Mouse (Mus musculus): ENCODE measurements around the gene Tas1r1.
A peak's percentile ranks its signal among the peaks of the same experiment; 100 is the strongest.

Gene Tas1r1

DNA sequence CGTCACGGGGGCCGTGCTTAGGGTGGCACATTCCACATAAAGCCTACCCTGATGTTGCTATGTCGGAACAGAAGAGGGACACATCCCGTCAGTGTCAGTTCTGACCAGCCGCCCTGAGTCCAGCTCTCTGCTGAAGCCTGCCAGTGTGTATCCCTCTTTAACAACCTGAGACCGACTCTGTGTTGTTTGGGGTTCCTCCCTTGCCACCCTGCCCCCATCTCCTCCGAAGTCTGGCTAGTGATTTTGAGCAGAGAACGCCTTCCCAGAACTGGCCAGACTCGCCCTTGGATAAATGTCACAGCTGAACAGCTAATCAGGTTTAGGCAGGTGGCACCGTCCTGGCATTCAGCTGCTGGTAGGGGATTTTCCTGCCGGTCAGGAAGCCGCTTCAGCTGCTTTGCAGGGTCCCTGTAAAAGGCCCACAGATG lies 27.6 kb downstream of the Tas1r1 start:
- no peak for DNase-seq (ENCODE audit: low spot score in 2 of 2)

DNA sequence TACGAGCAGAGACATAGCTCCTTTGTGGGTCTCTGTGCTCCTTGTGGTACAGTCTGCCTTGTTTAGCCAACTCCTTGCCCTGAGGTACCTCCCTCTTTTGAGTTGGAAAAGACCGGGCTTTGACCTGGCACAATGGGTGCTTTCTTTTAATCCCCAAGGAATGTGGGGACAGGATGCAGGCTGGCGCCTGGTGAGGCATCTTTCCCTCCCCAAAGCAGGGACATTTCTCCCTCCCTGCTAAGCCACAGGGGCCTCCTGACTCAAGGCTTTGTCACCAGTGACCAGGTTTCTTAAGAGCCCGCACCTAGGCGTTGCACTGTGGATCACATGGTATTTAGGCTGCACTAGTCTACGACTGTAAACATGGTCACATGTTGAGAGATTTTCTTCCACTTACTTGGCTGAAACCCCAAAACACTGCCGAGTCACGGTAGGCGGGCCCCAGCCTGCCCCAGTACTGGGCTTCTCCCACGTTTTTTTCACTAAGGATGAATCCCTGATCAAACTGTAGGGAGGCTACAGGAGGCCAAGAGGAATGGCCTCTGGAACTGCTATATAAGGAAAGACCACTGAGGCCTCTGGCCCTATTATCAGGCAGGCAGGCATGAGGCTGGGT lies 28.2 kb downstream of the Tas1r1 start:
- DNase-seq (ENCODE audit: low spot score in 2 of 2): no peak

DNA sequence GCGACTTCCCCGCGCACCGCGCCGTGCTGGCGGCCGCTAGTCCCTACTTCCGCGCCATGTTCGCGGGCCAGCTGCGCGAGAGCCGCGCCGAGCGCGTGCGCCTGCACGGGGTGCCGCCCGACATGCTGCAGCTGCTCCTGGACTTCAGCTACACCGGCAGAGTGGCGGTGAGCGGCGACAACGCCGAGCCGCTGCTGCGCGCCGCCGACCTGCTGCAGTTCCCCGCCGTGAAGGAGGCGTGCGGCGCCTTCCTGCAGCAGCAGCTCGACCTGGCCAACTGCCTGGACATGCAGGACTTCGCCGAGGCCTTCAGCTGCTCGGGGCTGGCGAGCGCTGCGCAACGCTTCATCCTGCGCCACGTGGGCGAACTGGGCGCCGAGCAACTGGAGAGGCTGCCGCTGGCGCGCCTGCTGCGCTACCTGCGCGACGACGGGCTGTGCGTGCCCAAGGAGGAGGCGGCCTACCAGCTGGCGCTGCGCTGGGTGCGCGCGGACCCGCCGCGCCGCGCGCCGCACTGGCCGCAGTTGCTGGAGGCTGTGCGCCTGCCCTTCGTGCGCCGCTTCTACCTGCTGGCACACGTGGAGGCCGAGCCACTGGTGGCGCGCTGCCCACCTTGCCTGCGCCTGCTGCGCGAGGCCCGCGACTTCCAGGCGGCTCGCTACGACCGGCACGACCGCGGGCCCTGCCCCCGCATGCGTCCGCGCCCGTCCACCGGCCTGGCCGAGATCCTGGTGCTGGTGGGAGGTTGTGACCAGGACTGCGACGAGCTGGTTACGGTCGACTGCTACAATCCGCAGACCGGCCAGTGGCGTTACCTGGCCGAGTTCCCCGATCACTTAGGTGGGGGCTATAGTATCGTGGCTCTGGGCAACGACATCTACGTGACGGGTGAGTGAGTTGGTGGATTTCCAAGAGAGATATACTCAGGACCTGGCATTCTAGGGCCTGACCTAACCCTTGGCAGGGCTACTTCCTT lies 29.0 kb downstream of the Tas1r1 start:
- DNase-seq (ENCODE audit: low spot score in 2 of 2): peak in 1 of 2 experiments; percentile 58

GRCm38 (mm10) chr4:152008622-152009075 lies 29.7 kb downstream of the Tas1r1 start, which contains the start of gene Klhl21:
TSS of gene Klhl21 (plus strand) at chr4:152008803.
- DNase-seq (ENCODE audit: low spot score in 2 of 2): peak; percentile 75 to 81

- DNase-seq (ENCODE audit: low spot score in 2 of 2): no peak
Measured at GRCm38 (mm10) chr4:152008148-152008500, 30.2 kb downstream of the Tas1r1 start.

DNA sequence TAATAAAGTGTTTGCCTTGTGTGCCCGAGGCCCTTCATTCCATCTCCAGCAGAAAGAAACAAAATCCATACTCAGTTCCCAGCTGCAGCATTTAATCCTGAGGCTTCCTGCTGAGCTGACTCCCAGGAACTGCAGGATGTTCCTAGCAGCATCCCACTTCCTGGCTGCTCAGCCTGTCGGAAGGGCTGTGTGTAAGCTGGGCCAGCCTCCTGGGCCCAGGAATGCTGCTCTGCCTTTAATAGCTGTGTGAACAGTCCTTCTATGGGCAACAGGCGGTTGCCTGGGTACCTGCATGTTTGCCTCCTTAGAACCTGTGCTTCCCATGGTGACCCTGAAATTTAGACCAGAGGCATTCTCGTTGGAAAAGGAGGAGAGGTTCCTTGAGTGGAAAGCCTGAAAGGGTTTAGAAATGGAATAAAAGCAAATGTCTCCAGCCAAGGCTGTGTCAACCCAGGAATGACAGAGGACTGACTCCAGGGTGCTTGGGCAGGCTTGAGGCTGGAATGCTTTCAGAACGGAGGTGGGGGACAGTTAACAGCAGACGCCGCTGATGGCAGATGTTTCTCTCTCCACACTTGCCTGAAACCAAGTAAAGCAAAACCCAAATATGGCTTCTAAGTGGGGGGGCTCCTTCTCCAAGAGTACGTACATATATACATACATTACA lies 30.8 kb downstream of the Tas1r1 start:
- no peak for DNase-seq (ENCODE audit: low spot score in 2 of 2)

DNA sequence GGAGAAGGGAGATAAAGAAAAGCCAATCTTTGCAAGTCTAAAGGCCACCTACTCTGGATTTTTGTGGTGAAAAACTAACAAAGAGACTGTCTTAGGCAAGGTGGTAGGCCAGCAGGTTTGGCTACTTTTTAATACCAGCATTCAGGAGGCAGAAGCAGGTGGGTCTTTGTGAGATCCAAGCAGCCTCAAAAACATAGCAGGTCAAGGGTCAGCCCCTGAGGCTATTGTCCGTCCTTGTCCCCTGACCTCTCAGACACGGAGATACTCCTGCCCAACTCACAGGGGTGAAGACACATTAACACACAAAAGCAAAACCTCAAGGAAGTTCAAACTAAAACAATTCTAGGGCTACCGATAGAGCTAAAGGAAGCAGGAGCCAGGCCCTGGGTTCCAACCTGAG lies 31.6 kb downstream of the Tas1r1 start:
- DNase-seq (ENCODE audit: low spot score in 2 of 2): no peak

DNA sequence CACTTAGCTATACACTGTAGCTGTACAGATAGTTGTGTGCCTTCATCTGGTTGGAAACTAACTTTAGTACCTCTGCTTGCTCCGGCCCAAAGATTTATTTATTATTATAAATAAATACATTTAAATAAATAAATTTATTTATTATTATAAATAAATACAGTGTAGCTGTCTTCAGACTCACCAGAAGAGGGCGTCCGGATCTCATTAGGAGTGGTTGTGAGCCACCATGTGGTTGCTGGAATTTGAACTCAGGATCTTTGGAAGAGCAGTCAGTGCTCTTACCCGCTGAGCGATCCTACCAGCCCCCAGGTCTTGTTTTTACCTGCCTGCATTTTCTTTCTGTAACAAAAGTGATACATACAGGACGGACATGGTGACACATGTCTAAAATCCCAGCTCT lies 32.2 kb downstream of the Tas1r1 start:
- no peak for DNase-seq (ENCODE audit: low spot score in 2 of 2)

GRCm38 (mm10) chr4:152002063-152002462 lies 36.3 kb downstream of the Tas1r1 start:
- no peak for DNase-seq (ENCODE audit: low spot score in 2 of 2)

DNA sequence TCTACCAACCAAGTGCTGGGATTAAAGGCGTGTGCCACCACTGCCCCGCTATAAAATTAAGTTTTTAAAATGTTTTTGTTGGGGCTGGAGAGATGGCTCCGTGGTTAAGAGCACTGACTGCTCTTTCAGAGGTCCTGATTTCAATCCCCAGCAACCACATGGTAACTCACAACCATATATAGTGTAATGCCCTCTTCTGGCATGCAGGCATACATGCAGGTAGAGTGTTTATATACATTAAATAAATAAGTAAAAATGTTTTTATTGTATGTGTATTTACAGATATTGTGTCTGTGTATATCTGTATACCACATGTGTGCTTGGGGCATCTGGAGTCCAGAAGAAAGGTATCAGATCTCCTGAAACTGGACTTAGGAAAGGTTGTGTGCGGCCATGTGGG lies 37.0 kb downstream of the Tas1r1 start:
- DNase-seq (ENCODE audit: low spot score in 2 of 2): no peak

- DNase-seq (ENCODE audit: low spot score in 2 of 2): no peak
Measured at GRCm38 (mm10) chr4:152000906-152001305, 37.5 kb downstream of the Tas1r1 start.

GRCm38 (mm10) chr4:151999481-151999880 lies 38.9 kb downstream of the Tas1r1 start:
- no peak for DNase-seq (ENCODE audit: low spot score in 2 of 2)

DNA sequence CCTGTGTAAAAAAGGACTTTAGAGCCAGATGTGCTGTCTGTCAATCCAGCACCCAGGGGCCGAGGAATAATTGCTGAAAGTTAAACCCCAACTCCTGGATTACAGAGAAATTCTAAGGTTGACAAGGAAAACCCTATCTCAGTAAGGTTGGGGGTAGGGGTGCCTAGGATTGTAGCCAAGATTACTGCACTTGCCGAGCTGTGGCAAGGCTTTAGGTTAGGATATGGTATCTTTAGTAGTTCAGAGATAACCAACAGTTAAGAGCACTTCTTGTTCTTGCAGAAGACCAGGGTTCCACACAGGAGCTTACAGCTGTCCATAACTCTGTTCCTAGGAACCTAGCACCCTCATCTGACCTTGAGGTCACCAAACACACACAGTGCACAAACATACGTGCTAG lies 40.7 kb downstream of the Tas1r1 start:
- no peak for DNase-seq (ENCODE audit: low spot score in 2 of 2)

DNA sequence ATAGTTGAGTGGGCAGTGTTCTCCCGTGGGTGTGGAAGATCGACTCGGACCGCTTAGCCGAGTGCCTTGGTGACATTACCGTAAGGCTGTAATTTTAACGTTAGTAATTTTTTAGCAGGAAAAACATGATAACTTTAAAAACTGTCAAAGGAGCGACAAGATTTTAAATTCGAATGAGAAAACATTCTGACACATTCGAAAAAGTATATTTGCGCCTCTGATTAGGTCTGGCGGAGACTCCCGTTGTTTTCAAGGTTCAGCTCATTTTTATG lies 41.5 kb downstream of the Tas1r1 start:
- no peak for DNase-seq (ENCODE audit: low spot score in 2 of 2)

DNA sequence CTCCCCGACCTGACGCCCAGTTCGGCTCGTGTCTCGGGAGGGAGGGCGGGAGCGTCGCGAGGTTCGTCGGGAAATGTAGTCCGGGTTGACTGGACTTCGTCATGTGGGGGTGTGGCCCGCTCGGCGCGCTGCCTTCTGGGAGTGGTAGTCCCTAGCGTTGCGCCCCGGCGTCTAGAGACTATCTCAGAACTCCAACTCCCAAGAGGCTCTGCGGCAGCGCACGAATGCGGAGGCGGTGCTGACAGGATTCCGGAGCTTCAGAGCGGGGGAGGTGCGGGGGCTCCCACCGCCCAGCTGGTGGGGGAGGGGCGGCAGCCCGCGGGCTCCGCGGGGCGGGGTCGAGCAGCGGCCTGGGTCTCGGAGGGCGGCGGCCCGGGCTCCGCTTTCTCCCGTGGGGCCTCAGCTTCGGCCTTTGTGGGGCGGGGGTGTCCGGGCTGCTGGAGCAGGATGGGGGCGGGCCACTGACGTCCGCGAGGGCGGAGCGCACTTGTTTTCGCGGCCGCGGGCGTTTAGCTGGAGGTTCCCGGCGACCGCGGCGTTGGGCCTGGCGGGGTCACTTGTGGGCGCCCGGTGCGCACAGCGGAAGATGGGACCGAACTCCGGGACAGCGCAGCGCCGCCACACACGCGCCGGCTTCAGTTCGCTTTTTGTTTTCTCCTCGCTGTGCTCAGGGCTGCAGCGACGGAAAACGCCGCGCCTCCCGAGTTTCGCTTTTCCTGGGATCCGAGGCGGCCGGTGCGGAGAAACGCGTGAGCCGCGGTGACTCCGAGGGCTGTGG lies 42.0 kb downstream of the Tas1r1 start, which contains the start of gene Phf13:
Gene Phf13 (minus strand): TSS at position 86 of the 778 bp plus-strand sequence.
- peak; percentile 97 to 98 for DNase-seq (ENCODE audit: low spot score in 2 of 2)

DNA sequence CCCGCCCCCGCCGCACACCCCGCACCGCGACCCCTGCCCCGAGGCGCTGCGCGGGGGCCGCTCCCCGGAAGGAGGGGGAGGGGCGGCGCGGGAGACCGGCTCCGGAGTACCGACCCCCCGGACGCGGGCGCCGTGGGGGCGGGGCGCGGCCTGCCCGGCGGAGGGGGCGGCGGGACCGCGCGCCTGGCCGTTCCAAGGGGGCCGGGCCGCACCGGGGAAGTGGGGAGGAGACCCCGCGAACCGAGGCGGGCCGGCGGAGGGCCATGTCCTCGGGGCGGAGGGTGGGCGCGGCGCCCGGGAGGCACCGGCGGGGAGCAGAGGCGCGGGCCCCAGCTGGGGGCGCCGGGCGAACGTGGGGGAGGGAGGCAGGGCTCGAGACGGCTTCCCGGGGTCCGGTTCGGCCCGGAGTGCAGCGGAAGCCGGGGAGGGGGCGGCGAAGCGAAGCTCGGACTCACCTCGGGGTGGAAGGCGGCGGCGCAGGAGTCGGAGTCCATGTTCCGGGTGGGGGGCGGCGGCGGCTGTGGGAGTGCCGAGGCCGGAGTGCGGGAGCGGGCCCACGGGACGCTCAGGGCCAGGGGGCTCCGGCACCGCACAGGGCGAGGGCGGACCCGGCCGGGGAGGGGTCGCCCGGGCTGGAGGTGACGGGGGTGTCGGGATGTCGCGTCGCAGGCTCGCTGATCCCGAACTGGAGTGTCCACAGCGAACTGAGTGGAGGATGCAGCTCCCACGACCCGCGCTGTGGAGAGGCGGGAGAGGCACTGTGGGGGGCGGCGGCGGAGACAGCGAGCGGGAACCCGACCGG lies 42.8 kb downstream of the Tas1r1 start:
- peak in 1 of 2 experiments; percentile 56 for DNase-seq (ENCODE audit: low spot score in 2 of 2)

- DNase-seq (ENCODE audit: low spot score in 2 of 2): no peak
Measured at GRCm38 (mm10) chr4:151994228-151995171, 43.9 kb downstream of the Tas1r1 start.

GRCm38 (mm10) chr4:151993035-151993434 lies 45.3 kb downstream of the Tas1r1 start:
- DNase-seq (ENCODE audit: low spot score in 2 of 2): no peak

DNA sequence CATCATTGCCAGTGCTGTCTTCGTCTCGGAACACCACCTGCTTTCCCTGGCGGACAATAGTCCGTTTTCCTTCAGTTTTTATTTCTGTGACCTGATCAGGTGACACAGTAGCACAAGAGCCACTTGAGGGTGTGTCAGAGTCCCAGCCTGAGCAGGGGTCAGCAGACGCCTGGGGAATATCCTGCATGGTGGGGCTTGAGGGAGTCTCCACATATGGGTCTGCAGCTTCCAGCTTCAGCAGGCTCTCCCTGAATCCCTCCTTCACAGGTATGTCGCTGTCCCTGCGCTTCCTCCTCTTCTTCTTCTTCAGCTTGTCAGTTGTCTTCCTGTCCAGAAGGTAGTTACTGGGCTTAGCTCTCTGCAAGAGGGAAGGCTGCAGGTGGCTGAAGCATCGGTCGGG lies 46.3 kb downstream of the Tas1r1 start:
- DNase-seq (ENCODE audit: low spot score in 2 of 2): no peak

GRCm38 (mm10) chr4:151989110-151989488 lies 49.3 kb downstream of the Tas1r1 start:
- DNase-seq (ENCODE audit: low spot score in 2 of 2): no peak

All from cerebellum, postnatal 4 days (tissue).